Mouse (Mus musculus): ENCODE measurements around the gene March9.

- no peak for TF ChIP-seq MAFK (IDR thresholded peaks at IDR 0.05; ENCODE audit: insufficient read depth, low read depth, low read length)
- TF ChIP-seq ZNF384 (IDR thresholded peaks at IDR 0.05; ENCODE audit: low read depth, low read length): no peak
- no peak for TF ChIP-seq ZC3H11A (IDR thresholded peaks at IDR 0.05; ENCODE audit: borderline replicate concordance, low read depth, low read length)
These were observed 4.2 kb upstream of the March9 start for GRCm38 (mm10) chr10:127063913-127064870.

Measured in ES-E14 (cell line).